Mouse (Mus musculus) brain, embryonic 14.5 days (tissue): ENCODE measurements at regions not wholly inside any gene's neighbourhood (a gene's known extent, or its start where the extent isn't known, plus 50 kb on each side); places are given as distances from the start of the nearest gene placed in this dataset.

Experiments
- CTCF ChIP-seq: fragments of 200-500 bp; IDR thresholded peaks from 2 replicates; pipeline ENCODE4 v1.5.1; 2012; ENCODE audit warnings: inconsistent platforms, mild to moderate bottlenecking, moderate library complexity, borderline replicate concordance; ENCODE audit not compliant: insufficient read depth, insufficient read length; ENCODE audit errors: extremely low read depth
- POLR2A ChIP-seq: fragments of 200-500 bp; IDR thresholded peaks from 2 replicates; pipeline ENCODE4 v1.6.1; 2012; ENCODE audit warnings: mild to moderate bottlenecking, inconsistent platforms, borderline replicate concordance; ENCODE audit not compliant: poor library complexity, insufficient read depth, insufficient read length, severe bottlenecking; ENCODE audit errors: extremely low read depth

DNA sequence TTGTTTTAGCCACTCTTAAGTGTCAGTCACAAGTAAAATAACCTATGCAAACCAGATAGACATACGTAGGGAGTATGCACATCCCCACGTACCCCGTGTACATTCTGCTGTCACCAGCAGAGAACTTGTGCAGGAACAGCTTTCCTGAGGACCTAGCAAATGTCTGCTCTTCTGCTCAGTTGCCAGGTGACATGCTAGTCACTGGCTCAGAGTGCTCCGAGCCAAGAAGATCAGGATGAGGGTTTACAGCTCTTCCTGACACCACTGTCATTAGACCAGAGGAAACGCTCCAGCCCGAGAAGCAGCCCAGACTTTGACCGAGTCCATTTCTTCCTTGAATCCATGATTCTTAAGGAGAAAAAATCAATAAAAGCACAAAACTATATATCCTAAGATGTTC is 115.5 kb upstream of the Lpp start:
- TF ChIP-seq POLR2A (no peak), CTCF (no peak)
